Mouse (Mus musculus): ENCODE results near the gene Ptpra.

DNA sequence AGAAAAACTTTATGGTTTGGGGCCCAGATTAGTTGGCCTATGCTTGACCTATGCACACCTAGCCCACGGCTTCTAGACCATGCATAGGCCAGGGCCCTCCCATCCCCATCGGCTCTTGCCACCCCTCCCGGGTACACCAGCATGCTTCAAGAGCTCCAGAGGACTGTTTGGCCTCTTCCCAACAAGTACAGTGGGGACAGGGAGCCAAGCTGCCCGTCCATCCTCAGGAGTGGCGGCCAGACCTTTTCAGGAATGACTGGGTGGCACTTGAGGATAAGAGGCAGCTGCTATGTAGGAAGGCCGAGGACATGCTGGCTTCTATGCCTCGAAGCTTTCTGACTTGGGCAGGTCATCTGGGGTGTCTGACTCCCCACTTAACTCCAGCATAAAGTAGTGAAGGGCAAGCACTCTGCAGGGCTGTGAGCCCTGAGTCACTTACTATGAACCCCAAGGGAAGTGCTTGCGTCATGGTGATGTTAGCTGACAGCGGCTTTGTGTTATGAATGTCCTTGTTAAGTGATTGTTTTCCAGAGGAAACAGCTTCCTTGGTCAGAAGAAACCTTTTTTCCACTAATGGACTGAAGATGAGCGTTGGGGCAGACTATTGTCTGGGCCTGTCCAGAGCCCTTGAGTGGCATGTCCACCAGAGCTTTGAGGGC is 134.0 kb downstream of the Ptpra start:
- no peak for TF ChIP-seq GATA1 (IDR thresholded peaks at IDR 0.05; ENCODE audit: low read length)
- no peak for TF ChIP-seq TAL1 (IDR thresholded peaks at IDR 0.05; ENCODE audit: low read length)
